Mouse (Mus musculus) urinary bladder, postnatal 25 days (tissue): ENCODE results near the gene Usp2.

ENCODE experiments used
- DNase-seq: peaks from one replicate; pipeline ENCODE4 v3.0.0; 2022; ENCODE audit warnings: low spot score

Gene Usp2

DNA sequence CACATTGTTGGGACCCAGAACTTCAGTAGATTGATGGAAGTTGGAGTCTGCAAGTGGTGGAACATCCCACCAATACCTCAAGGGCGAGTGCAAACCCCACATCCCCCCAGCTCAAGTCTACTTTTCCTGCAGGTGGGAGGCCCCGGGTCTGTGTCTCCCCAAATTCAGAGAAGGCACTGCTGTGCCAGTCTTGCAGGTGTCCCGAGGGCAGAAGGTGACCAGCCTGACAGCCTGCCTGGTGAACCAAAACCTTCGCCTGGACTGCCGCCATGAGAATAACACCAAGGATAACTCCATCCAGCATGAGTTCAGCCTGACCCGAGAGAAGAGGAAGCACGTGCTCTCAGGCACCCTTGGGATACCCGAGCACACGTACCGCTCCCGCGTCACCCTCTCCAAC, 20.4 kb upstream of the Usp2 start:
- DNase-seq: no peak

DNA sequence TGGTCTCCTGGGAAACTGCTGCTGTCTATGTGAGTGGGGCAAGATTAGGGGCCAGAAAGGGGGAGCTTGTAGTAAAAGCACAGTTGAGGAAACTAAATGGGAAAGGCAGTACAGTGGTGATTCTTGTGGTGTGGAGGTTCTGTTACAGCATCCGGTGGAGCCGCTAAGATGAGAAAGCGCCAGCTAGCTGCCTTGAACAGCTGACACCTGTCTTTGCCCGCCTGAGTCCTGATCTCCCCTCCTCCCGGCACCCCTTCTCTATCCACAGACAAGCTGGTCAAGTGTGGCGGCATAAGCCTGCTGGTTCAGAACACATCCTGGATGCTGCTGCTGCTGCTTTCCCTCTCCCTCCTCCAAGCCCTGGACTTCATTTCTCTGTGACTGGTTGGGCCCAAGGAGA, 19.8 kb upstream of the Usp2 start:
- DNase-seq: no peak

DNA sequence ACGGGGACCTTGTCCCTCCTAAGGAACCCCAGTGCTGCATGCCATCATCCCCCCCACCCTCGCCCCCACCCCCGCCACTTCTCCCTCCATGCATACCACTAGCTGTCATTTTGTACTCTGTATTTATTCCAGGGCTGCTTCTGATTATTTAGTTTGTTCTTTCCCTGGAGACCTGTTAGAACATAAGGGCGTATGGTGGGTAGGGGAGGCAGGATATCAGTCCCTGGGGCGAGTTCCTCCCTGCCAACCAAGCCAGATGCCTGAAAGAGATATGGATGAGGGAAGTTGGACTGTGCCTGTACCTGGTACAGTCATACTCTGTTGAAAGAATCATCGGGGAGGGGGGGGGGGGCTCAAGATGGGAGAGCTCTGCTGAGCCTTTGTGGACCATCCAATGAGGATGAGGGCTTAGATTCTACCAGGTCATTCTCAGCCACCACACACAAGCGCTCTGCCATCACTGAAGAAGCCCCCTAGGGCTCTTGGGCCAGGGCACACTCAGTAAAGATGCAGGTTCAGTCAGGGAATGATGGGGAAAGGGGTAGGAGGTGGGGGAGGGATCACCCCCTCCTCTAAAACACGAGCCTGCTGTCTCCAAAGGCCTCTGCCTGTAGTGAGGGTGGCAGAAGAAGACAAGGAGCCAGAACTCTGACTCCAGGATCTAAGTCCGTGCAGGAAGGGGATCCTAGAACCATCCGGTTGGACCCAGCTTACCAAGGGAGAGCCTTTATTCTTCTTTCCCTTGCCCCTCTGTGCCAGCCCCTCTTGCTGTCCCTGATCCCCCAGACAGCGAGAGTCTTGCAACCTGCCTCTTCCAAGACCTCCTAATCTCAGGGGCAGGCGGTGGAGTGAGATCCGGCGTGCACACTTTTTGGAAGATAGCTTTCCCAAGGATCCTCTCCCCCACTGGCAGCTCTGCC, 19.0 kb upstream of the Usp2 start:
- no peak for DNase-seq

DNA sequence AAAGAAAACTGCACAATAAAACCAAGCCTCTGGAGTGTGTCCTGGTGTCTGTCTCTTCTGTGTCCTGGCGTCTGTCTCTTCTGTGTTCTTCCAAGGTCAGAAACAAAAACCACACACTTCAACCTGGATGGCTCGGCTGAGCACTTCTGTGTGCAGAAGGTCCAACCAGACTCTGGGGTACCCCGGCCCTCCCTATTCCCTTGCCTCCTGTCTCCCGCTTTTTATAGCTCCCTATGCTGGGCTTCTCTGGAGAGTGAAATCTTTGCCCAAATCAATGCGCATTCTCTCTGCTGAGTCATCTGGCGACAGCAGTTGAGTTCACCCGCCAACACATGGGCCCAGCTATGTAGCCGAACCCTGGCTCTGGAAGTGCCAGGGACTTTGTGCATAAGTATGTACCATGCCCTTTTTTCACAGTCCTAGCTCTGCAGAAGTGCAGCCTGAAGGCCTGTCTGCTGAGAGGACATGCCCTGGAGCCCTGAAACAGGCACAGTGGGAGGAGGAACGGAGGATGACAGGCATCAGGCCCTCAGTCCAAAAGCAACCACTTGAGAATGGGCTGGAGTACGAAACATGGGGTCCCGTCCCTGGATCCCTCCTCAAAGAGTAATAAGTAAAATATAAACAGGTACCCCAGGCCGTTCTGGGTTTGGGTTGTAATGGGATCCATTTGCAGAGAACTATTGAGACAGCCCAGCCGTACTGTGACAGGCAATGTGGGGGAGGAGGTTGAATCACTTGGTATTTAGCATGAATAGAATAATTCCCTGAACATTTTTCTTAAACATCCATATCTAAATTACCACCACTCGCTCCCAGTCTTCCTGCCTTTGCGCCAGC, 18.1 kb upstream of the Usp2 start:
- no peak for DNase-seq

DNA sequence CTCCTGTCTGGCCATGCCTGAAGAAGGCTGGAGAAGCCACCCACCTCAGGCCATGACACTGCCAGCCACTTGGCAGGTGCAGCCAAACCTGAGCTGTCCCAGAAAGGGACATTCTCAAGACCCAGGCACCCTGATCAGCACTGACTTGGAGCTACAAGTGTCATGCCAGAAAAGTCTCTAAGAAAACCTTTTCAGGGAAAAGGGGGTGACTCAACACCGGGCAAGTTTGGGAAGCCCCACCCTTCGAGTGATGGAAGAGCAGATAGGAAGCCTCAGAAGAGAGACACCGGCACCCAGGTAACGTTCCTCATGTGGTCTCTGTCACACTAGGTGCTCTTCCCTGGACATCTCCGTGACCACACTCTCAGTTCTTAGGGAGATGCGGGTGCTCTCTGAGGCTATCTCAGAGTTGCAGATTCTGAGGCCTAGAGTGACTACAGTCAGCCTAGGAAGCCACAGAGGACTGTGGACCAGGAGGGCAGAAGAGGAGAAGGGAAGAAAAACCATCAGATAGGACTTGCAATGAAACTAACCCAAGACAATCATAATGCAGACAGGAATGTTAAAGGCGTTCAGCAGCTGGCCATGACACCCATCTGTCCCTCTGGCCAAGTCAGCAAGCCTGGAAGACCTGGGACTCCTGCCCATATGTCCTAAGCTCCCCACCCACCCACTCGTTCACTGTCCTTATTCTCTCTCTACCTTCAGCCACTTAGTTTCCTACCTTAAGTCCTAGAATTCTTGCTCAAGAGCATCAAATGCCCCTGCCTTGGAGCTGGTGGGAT, 17.2 kb upstream of the Usp2 start:
- no peak for DNase-seq

DNA sequence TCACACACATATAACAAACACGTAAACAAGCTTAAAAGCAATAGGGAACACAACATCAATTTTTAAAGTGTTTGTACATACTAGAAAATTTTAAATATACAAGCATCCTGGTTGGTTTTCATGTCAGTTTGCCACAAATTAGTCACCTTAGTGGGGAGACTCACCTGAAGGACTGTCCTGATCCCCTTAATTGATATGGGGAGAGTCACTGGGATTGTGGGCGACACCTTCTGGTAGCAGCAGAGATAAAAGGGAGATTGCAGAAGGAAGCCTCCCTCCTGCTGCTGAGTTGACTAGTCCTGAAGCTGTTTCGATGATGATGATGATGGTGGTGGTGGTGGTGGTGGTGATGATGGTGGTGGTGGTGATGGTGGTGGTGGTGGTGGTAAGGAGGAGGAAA, 14.0 kb upstream of the Usp2 start:
- DNase-seq: no peak

DNA sequence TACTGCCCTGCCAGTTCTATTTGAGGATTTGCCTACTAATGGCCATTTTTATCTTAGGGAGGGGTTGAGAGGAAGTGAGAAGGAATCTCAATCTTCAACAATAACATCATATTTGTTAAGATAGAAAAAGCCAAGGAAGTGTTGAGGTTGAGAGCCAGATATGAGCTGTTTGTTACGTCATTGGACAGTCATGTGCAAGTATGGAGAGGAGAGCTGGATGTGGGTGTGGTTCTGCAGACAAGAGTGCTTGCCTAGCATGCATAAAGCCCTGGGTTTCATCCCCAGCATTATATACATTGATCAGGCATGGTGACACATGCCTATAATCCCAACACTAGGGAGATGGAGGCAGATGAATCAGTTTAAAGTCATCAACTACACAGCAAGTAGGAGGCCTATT, 12.9 kb upstream of the Usp2 start:
- no peak for DNase-seq

DNA sequence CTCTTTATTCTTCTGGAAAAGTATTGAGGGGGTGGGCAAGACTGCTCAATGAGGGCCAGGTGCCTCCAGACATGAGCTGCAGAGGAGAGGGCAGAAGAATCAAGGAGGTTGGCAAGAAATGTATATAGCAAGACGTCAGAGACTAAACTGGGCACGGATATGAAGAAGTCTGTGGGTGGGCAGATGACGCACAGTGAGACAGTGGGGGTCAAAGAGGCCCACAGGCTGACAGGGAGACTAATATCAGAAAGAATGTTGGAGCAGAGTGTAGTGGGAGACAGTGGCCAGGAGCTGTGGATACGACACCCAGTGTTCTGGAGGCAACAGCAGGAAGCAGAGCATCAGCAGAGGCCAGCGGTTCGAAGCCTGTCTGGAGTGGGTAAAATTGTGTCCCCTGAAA, 8.2 kb upstream of the Usp2 start:
- DNase-seq: no peak

DNA sequence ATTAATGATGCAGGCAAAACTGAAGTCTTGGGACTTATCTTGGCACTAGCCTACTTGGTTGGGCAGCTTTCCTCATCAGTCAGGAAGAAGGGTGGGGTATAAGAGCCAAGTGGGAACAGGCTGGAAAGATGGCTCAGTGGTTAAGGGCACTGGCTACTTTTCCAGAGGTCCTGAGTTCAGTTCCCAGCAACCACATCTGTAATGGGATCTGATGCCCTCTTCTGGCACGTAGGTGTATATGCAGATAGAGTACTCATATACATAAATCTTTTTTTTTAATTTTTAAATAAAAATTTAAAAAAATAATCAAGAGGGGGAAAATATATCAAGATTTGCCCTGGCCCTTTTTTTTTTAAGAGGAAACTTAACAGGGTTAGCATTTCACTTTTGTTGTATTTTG, 1.6 kb upstream of the Usp2 start:
- no peak for DNase-seq

DNA sequence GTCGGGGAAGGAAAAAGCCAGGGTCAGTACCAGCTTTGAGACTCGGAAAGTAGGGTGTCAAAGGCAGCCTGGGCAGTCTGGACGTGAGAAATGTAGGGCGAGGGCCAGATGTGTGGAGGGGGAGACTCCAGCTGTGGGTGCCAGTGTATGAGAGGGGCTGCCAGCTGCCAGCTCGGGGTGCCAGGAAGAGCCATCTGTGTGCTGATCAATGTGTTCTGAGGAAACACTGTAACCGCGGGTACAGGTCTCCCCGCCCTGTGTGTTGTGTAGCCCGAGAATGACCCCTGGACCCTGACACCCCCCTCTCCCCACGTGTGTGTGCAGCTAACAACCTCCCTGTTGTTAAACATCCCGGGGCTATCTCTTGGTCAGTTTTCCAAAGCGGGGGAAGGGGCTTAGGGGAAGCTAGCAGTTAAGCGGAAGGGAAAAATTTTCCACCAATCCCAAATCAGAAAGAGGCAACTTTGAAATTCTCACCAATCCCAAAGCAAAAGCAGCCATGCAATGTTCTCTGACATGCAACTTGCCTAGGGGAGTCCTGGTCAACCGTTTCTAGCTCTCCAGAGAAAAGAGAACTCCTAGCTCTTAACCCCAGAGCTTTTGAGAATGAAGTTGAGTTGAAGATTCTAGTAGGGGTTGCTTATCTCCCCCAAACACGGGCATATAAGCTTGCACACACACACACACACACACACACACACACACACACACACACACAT, 579 bp downstream of the Usp2 start:
- no peak for DNase-seq

DNA sequence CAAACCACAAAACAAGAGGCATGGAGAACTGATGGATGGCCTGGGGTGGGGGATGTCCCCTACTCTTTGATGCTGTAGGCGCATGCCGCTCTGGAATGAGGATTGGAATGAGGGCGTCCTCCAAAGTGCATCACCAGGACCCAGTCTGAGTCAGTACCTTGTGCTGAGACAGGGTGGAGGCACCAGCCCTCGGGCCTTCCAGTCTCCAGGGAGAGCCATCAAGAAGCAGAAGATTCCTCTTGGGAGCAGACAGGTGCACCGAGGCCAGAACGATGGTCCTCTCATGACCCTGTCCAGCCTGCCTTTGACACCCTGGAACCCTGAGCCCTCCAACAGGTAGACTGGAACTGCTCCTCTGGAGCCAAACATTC, 1.1 kb downstream of the Usp2 start:
- no peak for DNase-seq

DNA sequence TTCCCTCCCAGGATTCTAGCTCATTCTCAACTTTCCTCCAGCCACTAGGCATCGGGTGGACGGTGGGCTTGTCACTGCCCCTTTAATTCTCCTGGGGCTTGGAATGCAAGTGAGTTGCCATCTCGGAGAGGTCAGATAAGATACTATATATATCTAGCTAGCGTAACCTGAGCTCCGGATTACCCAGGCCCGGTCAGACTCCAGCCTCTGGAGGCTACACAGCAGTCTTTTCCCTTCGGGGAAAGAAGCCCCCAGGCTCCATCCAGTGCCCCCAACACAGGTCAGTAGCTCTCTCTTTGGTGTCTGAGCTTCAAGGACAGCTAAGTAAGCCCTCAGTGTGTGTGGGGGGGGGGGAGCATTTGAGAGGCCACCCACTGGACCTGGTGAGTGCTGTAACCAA, 2.4 kb downstream of the Usp2 start:
- DNase-seq: no peak

DNA sequence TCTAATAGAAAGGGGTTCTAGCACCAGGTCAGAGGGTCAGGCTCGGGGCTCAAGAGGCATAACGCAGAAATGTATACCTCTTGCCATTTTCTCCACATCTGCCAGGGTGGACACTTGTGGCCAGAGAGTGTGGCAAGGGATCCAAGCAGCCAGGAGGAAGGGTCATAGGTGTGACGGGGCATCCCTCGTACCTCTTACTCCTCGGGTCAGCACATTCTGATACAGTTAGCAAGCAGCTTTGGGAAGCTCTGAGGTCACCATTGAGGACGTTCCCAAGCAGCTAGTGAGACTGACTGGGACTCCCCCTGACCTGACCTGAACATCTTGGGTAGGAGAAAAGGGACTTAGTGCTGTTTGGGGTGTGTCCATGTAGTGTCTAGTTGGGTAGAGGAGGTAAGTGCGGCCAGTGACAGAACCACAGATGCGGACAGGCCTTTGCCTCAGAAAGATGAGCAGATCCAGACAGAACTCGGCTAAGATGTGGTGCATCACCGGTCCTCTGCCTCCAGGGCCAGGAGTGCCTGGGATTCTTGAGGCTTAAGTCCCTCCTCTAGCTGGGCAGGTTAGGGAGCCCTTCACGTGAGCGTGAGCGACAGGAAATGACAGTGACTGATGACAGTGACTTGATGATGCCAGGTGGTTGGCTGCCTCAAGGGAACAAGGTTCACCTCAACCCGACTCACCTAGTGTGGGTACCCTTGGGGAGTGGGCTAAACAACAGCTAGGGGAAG, 3.5 kb downstream of the Usp2 start:
- no peak for DNase-seq

DNA sequence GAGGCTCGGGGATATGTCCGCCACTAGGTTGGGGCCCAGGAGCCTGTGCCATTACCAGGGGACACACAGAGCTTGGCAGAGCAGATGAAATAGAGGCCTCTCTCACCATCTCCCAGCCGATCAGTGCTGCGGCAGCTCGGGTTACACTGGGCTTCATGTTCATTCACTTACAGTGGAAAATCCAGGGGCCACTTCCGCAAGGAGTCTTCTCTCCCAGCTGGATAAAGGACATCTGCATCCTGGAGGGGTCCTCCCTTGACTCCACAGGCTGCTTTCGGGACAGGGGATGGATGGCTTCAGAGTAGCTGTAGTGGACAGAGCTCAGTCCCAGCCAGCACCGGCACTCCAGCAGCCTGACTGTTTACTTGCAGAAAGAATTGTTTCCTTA, 4.0 kb downstream of the Usp2 start:
- no peak for DNase-seq

DNA sequence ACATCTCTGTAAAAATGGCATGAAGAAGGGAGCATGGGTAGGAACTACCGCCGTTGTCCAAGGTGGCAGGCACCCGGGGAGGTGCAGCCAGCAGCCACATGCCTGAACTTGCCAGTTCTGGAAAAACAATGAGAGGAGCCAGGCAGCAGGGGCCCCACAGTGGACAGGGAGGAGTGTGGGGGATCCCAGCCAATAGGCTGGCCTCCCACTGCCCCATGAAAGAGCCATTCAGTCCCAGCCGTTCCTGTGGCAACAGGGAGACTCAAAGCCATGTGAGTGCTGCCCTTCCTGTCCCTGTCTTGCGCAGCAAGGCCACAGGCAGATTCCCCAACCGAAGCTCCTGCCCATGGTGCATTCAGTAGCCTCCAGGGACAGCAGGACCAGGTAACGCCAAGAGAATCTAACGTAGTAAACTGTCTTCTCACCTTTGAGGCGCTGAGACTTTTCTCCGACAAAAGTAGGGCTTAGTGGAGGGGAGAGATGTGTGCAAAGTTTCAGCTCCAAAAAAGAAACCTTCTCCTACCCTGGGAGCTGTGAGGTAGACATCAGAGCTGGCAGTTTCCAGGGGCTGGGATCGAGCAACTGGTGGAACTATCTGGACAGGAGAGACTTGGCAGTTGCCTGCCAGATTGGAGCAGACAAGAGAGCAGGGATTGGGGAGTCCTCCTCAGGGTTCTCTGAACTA, 5.2 kb downstream of the Usp2 start:
- DNase-seq: no peak

DNA sequence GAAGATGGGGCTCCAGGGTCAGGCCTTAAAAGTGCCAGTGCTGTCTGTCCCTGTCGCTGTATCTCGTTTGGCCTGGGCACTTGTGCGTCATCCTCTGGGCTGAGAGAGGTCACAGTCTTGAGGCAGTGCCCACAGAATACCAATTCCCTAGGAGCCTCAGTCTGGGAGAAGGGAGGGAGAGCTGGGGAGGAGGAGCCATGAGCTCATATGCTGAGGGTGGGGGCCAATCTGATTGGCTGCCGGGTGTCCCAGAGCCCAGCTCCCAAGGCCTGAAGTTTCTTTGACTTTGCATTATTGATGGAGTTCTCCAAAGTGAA, 5.7 kb downstream of the Usp2 start:
- no peak for DNase-seq

DNA sequence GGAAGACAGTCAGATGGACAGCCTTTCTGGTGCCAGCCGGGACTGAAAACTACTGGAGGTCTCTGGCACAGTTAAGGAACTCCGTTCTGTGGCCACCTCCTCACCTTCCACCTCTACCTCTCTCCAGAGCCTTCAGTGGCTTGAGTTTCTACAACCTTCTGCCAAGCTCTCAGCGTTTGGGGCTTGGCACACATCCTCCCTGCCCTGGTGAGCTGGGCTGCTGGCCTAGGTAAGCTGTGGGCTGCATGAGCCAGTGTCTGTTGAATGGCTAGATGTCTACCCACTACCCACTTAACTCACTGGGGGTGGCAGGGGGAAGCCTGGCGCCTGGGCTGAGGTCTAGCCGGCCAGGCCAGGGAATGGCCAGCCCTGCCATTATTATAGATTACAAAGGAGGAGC, 6.3 kb downstream of the Usp2 start:
- DNase-seq: no peak

DNA sequence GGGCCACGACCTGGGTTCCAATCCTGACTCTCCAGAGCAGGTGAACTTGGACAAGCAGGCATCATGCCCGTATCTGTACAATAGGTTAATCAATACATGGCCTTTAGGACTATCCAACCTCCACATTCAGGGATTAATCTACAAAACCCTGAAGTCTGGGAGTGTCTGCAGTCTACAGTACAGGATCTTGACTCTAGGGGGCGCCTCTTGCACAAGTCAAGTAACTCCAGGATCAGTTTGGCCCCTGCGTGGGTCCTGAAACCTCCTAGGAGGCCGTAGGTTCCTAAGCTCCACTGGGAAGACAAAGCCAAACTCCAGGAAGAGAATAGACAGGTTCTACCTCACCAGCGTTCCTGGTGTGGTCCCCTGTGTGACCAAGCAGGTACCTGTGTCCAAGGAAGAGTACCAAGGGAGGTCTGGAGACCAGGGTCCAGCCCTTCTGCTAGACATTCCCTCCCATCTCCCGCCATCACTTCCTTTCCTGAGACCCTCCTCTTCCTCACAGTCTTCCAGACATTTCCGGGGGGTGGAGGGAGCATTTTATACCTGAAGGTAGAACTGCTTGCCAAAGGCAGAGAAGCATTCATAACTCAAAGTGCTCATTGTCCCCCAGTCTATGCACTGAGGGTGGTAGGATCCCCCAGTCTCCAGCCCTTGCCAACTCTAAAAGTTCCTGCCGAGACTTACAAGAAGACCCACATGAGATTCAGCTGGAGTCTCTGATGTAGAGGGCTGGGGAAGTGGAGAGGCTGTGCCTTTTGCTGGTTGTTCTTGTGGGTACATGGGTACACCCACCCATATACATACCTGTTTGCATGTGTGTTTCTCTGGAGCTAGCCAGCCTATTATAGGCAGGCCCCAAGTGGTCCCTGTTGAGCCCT, 7.8 kb downstream of the Usp2 start:
- DNase-seq: no peak

DNA sequence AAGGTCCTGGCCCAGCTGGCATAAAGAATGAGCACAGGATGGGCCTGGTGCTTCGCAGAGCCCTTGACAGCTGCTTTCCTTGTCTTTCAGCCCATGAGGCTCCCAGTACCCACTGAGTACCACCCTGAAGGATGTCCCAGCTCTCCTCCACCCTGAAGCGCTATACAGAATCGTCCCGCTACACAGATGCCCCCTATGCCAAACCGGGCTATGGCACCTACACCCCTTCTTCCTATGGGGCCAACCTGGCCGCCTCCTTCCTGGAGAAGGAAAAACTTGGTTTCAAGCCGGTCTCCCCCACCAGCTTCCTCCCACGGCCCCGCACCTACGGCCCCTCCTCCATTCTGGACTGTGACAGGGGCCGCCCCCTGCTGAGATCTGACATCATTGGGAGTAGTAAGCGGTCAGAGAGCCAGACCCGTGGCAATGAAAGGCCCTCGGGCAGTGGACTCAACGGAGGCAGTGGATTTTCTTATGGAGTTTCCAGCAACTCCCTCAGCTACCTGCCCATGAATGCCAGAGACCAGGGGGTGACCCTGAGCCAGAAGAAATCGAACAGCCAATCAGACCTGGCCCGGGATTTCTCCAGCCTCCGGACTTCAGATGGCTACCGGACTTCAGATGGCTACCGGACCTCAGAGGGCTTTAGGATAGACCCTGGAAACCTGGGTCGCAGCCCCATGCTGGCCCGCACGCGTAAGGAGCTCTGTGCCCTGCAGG, 8.6 kb downstream of the Usp2 start:
- DNase-seq: no peak
